Mouse (Mus musculus) heart, postnatal 4 days (tissue): ENCODE results near the gene Spdya. TPM values are rescaled to one million over a fixed set of nuclear protein-coding genes. Genes with fewer than 3 reads are reported as not detected.
"Not testable (repeated sequence)": the region's sequence is repeated elsewhere in the genome, so short reads cannot be mapped to it uniquely, and the experiment has no call there.

ENCODE experiments used
- DNase-seq: peaks from one replicate; pipeline ENCODE4 v3.0.0; 2021
- total RNA-seq, 2 experiments: library from RNA; stranded (reverse); gene quantifications; 2 replicates each; pipeline ENCODE4 v1.2.3; 2021

Gene Spdya
- total RNA-seq, 2 experiments from 2014 or later: 0.24 to 0.32 TPM

DNA sequence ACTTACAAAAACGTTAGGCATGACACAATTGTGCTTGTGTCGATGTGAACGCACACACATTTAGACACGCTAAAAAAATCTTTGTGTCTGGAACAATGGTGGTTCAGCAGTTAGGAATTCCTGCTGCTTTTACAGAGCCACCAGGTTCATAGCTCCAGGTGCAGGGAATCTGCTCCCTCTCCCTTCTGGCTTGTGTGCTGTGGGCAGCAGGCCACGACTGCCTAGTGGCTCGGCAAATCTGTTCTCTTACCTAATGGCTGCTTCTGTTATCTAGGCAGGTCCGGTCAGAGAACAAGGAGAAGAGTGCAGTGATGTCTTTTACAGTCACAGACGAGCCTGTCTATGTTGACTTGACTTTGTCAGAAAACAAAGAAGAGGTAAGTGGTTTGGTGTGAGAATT lies 81.5 kb downstream of the Spdya start:
- DNase-seq: no peak

- DNase-seq: no peak
Measured at GRCm38 (mm10) chr17:71636786-71637185, 84.9 kb downstream of the Spdya start.

DNA sequence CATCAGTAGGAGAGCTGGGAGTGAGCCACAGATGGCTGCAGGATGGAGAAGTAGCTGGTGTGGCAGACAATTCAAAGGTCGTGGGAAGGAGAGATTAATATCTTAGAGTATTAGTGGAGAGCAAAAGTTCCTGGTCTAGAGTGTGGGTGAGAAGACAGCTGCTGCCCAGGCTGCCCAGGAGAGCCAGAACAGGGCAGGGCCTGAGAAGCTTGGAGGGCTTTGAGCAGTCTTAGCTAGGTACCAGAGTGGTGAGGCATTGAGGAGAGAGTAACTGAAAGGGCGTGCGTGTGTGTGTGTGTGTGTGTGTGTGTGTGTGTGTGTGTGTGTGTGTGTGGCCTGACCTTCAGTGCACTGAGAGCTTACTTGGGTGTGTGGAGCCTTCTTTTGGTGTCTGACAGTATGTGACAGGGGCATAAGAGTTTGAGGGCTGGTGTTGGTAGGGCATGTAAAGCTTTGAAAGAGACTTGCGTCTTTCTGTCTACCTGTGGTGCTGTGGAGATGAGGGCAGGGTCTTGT lies 85.9 kb downstream of the Spdya start:
- no peak for DNase-seq

DNA sequence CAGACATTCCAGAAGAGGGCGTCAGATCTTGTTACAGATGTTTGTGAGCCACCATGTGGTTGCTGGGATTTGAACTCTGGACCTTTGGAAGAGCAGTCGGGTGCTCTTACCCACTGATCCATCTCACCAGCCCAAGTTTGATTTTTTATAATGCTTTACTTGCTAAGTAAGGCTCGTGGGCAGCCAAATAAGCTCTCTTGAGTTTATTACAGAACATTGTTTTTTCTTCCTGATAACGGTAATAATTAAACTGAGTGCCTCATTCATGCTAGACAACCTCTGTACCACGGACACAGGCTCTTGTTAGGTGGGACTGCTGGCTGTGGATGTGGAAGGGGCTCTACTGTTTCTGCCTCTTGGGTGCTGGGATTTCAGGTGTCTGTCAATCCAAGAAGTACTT lies 87.2 kb downstream of the Spdya start:
- not testable (repeated sequence) for DNase-seq

Other genes starting within 250 kb of the Spdya start
- 100 to 1,000 TPM; 169 to 172 TPM for gene Emilin2, start 240.1 kb upstream of the Spdya start, total RNA-seq
- gene Gm4707, start 92.1 kb upstream of the Spdya start, total RNA-seq: 1 to 10 TPM; 1.2 to 2.9 TPM
- 10 to 100 TPM; 33.8 to 36.2 TPM for gene Smchd1, start 76.7 kb upstream of the Spdya start, total RNA-seq
- gene Ndc80, start 25.2 kb upstream of the Spdya start, total RNA-seq: 10 to 100 TPM; 21.3 to 25.3 TPM
- gene Wdr43, start 63.8 kb downstream of the Spdya start, total RNA-seq: 10 to 100 TPM; 29.5 to 33.9 TPM
- 1 to 10 TPM; 2.0 to 2.6 TPM for gene Togaram2, start 121.2 kb downstream of the Spdya start, total RNA-seq
- 1 to 10 TPM; 1.4 to 1.6 TPM for gene Pcare, start 200.8 kb downstream of the Spdya start, total RNA-seq
- 100 to 1,000 TPM; 173 TPM for gene Clip4, start 216.4 kb downstream of the Spdya start, total RNA-seq